Comparison of ENCODE assay signal across 16 mouse cellular contexts in genomic region chr12:68585524-68585872, GRCm38 (mm10).
DNase-seq lines count a peak whose midpoint lies in the region; ATAC-seq and TF ChIP-seq lines count a peak whose summit lies in the region.
"Had no signal": no experiment of that assay in that cellular context is flagged by ENCODE, and none has a peak within 500 bp of the region (broad histone marks: within the 10 kb centered on the region; RNA-seq: fewer than 3 reads in every experiment).

No protein-coding gene starts in this region.

- H3K9me3 ChIP-seq in forebrain, embryonic 15.5 days, result no peaks in the 10 kb centered on the region
- no peaks in the 10 kb centered on the region for H3K9me3 ChIP-seq in forebrain, embryonic 10.5 days
- no peaks in the 10 kb centered on the region for H3K9me3 ChIP-seq in heart, postnatal 0 days (replicated peaks; ENCODE audit: control insufficient read depth, low read length)
- no peaks in the 10 kb centered on the region for H3K9me3 ChIP-seq in midbrain, embryonic 15.5 days
- H3K9me3 ChIP-seq in midbrain, embryonic 11.5 days (ENCODE audit: control insufficient read depth, low read length), result no peaks in the 10 kb centered on the region
- no peaks in the 10 kb centered on the region for H3K9me3 ChIP-seq in neural tube, embryonic 15.5 days (replicated peaks)
- no peaks in the 10 kb centered on the region for H3K9me3 ChIP-seq in liver, embryonic 11.5 days (ENCODE audit: control insufficient read depth, low read length)
- H3K9me3 ChIP-seq: embryonic facial prominence, embryonic 12.5 days; forebrain, embryonic 13.5 days; heart, embryonic 10.5 days had no signal

- TF ChIP-seq CTCF in heart, postnatal 0 days (IDR thresholded peaks at IDR 0.05; ENCODE audit: low read depth), result no peak

- H3K4me2 ChIP-seq in forebrain, embryonic 15.5 days (replicated peaks), result no peak overlapping the region
- no peak overlapping the region for H3K4me2 ChIP-seq in heart, postnatal 0 days (ENCODE audit: low read depth, low read length)
- H3K4me2 ChIP-seq in midbrain, embryonic 15.5 days, result no peak overlapping the region
- H3K4me2 ChIP-seq in midbrain, embryonic 11.5 days, result no peak overlapping the region
- no peak overlapping the region for H3K4me2 ChIP-seq in neural tube, embryonic 15.5 days
- no peak overlapping the region for H3K4me2 ChIP-seq in liver, embryonic 11.5 days
- H3K4me2 ChIP-seq: embryonic facial prominence, embryonic 12.5 days; forebrain, embryonic 13.5 days had no signal

- peak; percentile 88; the same call in 1 of the 2 replicates for ATAC-seq in forebrain, embryonic 15.5 days (replicated peaks)
- no peak for ATAC-seq in heart, postnatal 0 days (ENCODE audit: insufficient read depth, low read depth)
- 0 out of 2 replicates have a peak, but pooled peaks have one; percentile 24 for ATAC-seq in midbrain, embryonic 15.5 days (replicated peaks)
- ATAC-seq in midbrain, embryonic 11.5 days (ENCODE audit: low FRiP score), result no peak
- peak; percentile 83 for ATAC-seq in neural tube, embryonic 15.5 days (ENCODE audit: low FRiP score)
- no peak for ATAC-seq in liver, embryonic 11.5 days (replicated peaks; ENCODE audit: low FRiP score)
- ATAC-seq: intestine, embryonic 16.5 days had no signal

- no peak overlapping the region for H3K9ac ChIP-seq in forebrain, embryonic 15.5 days (replicated peaks)
- H3K9ac ChIP-seq in heart, postnatal 0 days (replicated peaks; ENCODE audit: low read depth, low read length), result no peak overlapping the region
- H3K9ac ChIP-seq in midbrain, embryonic 15.5 days, result no peak overlapping the region
- no peak overlapping the region for H3K9ac ChIP-seq in midbrain, embryonic 11.5 days (ENCODE audit: low read length)
- H3K9ac ChIP-seq in neural tube, embryonic 15.5 days (replicated peaks), result no peak overlapping the region
- no peak overlapping the region for H3K9ac ChIP-seq in liver, embryonic 11.5 days (ENCODE audit: low read depth, low read length)
- H3K9ac ChIP-seq: embryonic facial prominence, embryonic 12.5 days; forebrain, embryonic 13.5 days had no signal

- peak overlapping the region; percentile 23; the same call in 1 of the 2 replicates for H3K27ac ChIP-seq in forebrain, embryonic 15.5 days (replicated peaks)
- no peak overlapping the region for H3K27ac ChIP-seq in forebrain, embryonic 10.5 days
- 0 out of 2 replicates have a peak overlapping the region, but pooled peaks have one; percentile 11 for H3K27ac ChIP-seq in heart, postnatal 0 days (ENCODE audit: low read depth)
- H3K27ac ChIP-seq in midbrain, embryonic 15.5 days, result no peak overlapping the region
- H3K27ac ChIP-seq in midbrain, embryonic 11.5 days (ENCODE audit: low read depth, low read length), result no peak overlapping the region
- peak overlapping the region; percentile 45; the same call in 1 of the 2 replicates for H3K27ac ChIP-seq in neural tube, embryonic 15.5 days (replicated peaks)
- H3K27ac ChIP-seq in liver, embryonic 11.5 days (ENCODE audit: low read depth, low read length), result no peak overlapping the region
- H3K27ac ChIP-seq: embryonic facial prominence, embryonic 12.5 days; forebrain, embryonic 13.5 days; heart, embryonic 10.5 days had no signal

- H3K36me3 ChIP-seq in forebrain, embryonic 15.5 days, result no peaks in the 10 kb centered on the region
- no peaks in the 10 kb centered on the region for H3K36me3 ChIP-seq in forebrain, embryonic 10.5 days (replicated peaks)
- H3K36me3 ChIP-seq in heart, postnatal 0 days (replicated peaks; ENCODE audit: control insufficient read depth, insufficient read depth, low read length), result no peaks in the 10 kb centered on the region
- H3K36me3 ChIP-seq in midbrain, embryonic 15.5 days (replicated peaks), result no peaks in the 10 kb centered on the region
- no peaks in the 10 kb centered on the region for H3K36me3 ChIP-seq in midbrain, embryonic 11.5 days (ENCODE audit: control insufficient read depth, insufficient read depth, low read length)
- H3K36me3 ChIP-seq in neural tube, embryonic 15.5 days, result no peaks in the 10 kb centered on the region
- no peaks in the 10 kb centered on the region for H3K36me3 ChIP-seq in liver, embryonic 11.5 days (ENCODE audit: control insufficient read depth, insufficient read depth, low read length)
- H3K36me3 ChIP-seq: embryonic facial prominence, embryonic 12.5 days; heart, embryonic 10.5 days had no signal

- 11% methylated on average over 3 of the region's 3 CpGs for WGBS in forebrain, embryonic 15.5 days
- WGBS in forebrain, embryonic 10.5 days, result 63% methylated on average over 3 of the region's 3 CpGs
- 86% methylated on average over 3 of the region's 3 CpGs for WGBS in heart, postnatal 0 days
- WGBS in midbrain, embryonic 15.5 days, result 53% methylated on average over 3 of the region's 3 CpGs
- 65% methylated on average over 3 of the region's 3 CpGs for WGBS in midbrain, embryonic 11.5 days
- 29% methylated on average over 3 of the region's 3 CpGs for WGBS in neural tube, embryonic 15.5 days
- 81% methylated on average over 3 of the region's 3 CpGs for WGBS in liver, embryonic 11.5 days

- no peak overlapping the region for H3K4me3 ChIP-seq in forebrain, embryonic 15.5 days
- no peak overlapping the region for H3K4me3 ChIP-seq in forebrain, embryonic 10.5 days
- no peak overlapping the region for H3K4me3 ChIP-seq in heart, postnatal 0 days (ENCODE audit: low read depth, low read length)
- H3K4me3 ChIP-seq in midbrain, embryonic 15.5 days, result no peak overlapping the region
- no peak overlapping the region for H3K4me3 ChIP-seq in midbrain, embryonic 11.5 days (ENCODE audit: low read depth, low read length)
- no peak overlapping the region for H3K4me3 ChIP-seq in neural tube, embryonic 15.5 days (replicated peaks)
- no peak overlapping the region for H3K4me3 ChIP-seq in liver, embryonic 11.5 days (ENCODE audit: low read depth, low read length)
- H3K4me3 ChIP-seq: embryonic facial prominence, embryonic 12.5 days; forebrain, embryonic 13.5 days; heart, embryonic 10.5 days had no signal

- no peaks in the 10 kb centered on the region for H3K27me3 ChIP-seq in forebrain, embryonic 15.5 days
- no peaks in the 10 kb centered on the region for H3K27me3 ChIP-seq in forebrain, embryonic 10.5 days (ENCODE audit: poor library complexity, severe bottlenecking)
- no peaks in the 10 kb centered on the region for H3K27me3 ChIP-seq in heart, postnatal 0 days (ENCODE audit: control insufficient read depth, insufficient read depth, low read length)
- no peaks in the 10 kb centered on the region for H3K27me3 ChIP-seq in midbrain, embryonic 15.5 days (replicated peaks)
- no peaks in the 10 kb centered on the region for H3K27me3 ChIP-seq in midbrain, embryonic 11.5 days (ENCODE audit: control insufficient read depth, insufficient read depth, low read length)
- H3K27me3 ChIP-seq in neural tube, embryonic 15.5 days (replicated peaks), result no peaks in the 10 kb centered on the region
- no peaks in the 10 kb centered on the region for H3K27me3 ChIP-seq in liver, embryonic 11.5 days (replicated peaks; ENCODE audit: control insufficient read depth, insufficient read depth, low read length)
- H3K27me3 ChIP-seq: embryonic facial prominence, embryonic 12.5 days; forebrain, embryonic 13.5 days had no signal

- DNase-seq in forebrain, embryonic 10.5 days (ENCODE audit: extremely low spot score, low spot score), result no peak
- DNase-seq in heart, postnatal 0 days (ENCODE audit: low spot score), result no peak
- no peak for DNase-seq in heart, adult 8-10 months (ENCODE audit: low spot score)
- no peak for DNase-seq in midbrain, embryonic 11.5 days (ENCODE audit: low spot score, missing footprints)
- no peak for DNase-seq in liver, embryonic 11.5 days (ENCODE audit: low spot score)
- DNase-seq: cerebellum, adult 11 months; cerebellum, adult 9-10 months; cerebellum, postnatal 25 days; gastrocnemius, postnatal 36 days had no signal

- TF ChIP-seq EP300 in heart, postnatal 0 days (IDR thresholded peaks at IDR 0.05; ENCODE audit: low read depth), result no peak

- H3K4me1 ChIP-seq in forebrain, embryonic 15.5 days, result peaks cover 14% of the 10 kb centered on the region
- H3K4me1 ChIP-seq in forebrain, embryonic 10.5 days, result peaks cover 18% of the 10 kb centered on the region
- H3K4me1 ChIP-seq in heart, postnatal 0 days (ENCODE audit: control insufficient read depth, insufficient read depth), result peaks cover 6% of the 10 kb centered on the region
- H3K4me1 ChIP-seq in midbrain, embryonic 15.5 days, result no peaks in the 10 kb centered on the region
- H3K4me1 ChIP-seq in midbrain, embryonic 11.5 days (ENCODE audit: control insufficient read depth, insufficient read depth, low read length), result 0 out of 2 replicates have a peak, but pooled peaks cover 2% of the 10 kb centered on the region
- peaks cover 13% of the 10 kb centered on the region for H3K4me1 ChIP-seq in neural tube, embryonic 15.5 days
- H3K4me1 ChIP-seq in liver, embryonic 11.5 days (replicated peaks; ENCODE audit: control insufficient read depth, insufficient read depth, low read length), result no peaks in the 10 kb centered on the region
- H3K4me1 ChIP-seq: embryonic facial prominence, embryonic 12.5 days; heart, embryonic 10.5 days had no signal

Comparison
In these comparisons a context has a peak if more than half of its experiments do, and no peak if none do; other contexts are left out.
1. ATAC-seq: peak in forebrain, embryonic 15.5 days (single experiment), midbrain, embryonic 15.5 days (single experiment) and neural tube, embryonic 15.5 days (single experiment); none in heart, postnatal 0 days (single experiment), midbrain, embryonic 11.5 days (single experiment) and liver, embryonic 11.5 days (single experiment).
2. H3K27ac ChIP-seq: peak in forebrain, embryonic 15.5 days (single experiment), heart, postnatal 0 days (single experiment) and neural tube, embryonic 15.5 days (single experiment); none in forebrain, embryonic 10.5 days (single experiment), midbrain, embryonic 15.5 days (single experiment), midbrain, embryonic 11.5 days (single experiment) and liver, embryonic 11.5 days (single experiment).